Mouse (Mus musculus): Measurements from ENCODE around the gene Slc29a4.

The Slc29a4 gene

GRCm38 (mm10) chr5:142692248-142692647, at the start of gene Slc29a4:
Slc29a4 (plus strand) TSS chr5:142692512.
- no peak for DNase-seq (ENCODE audit: low spot score in 2 of 2)

- DNase-seq (ENCODE audit: low spot score in 2 of 2) = no peak
These were observed 44.1 kb upstream of the Slc29a4 start for GRCm38 (mm10) chr5:142648162-142648561.

GRCm38 (mm10) chr5:142649460-142650050, 42.8 kb upstream of the Slc29a4 start:
- DNase-seq (ENCODE audit: low spot score in 2 of 2) = no peak

GRCm38 (mm10) chr5:142650390-142650789, 41.9 kb upstream of the Slc29a4 start:
- DNase-seq (ENCODE audit: low spot score in 2 of 2) = no peak

- peak; percentile 38 to 66 for DNase-seq (ENCODE audit: low spot score in 2 of 2)
These were observed 41.4 kb upstream of the Slc29a4 start for GRCm38 (mm10) chr5:142650794-142651497.

- no peak for DNase-seq (ENCODE audit: low spot score in 2 of 2)
These were observed 40.0 kb upstream of the Slc29a4 start for GRCm38 (mm10) chr5:142652266-142652665.

GRCm38 (mm10) chr5:142660656-142661434, 31.5 kb upstream of the Slc29a4 start:
- no peak for DNase-seq (ENCODE audit: low spot score in 2 of 2)

- no peak for DNase-seq (ENCODE audit: low spot score in 2 of 2)
These were observed 24.4 kb upstream of the Slc29a4 start for GRCm38 (mm10) chr5:142667921-142668320.

GRCm38 (mm10) chr5:142668556-142669263, 23.6 kb upstream of the Slc29a4 start:
- no peak for DNase-seq (ENCODE audit: low spot score in 2 of 2)

- DNase-seq (ENCODE audit: low spot score in 2 of 2) = no peak
These were observed 22.6 kb upstream of the Slc29a4 start for GRCm38 (mm10) chr5:142669726-142670125.

GRCm38 (mm10) chr5:142673082-142673481, 19.2 kb upstream of the Slc29a4 start:
- no peak for DNase-seq (ENCODE audit: low spot score in 2 of 2)

- no peak for DNase-seq (ENCODE audit: low spot score in 2 of 2)
These were observed 14.2 kb upstream of the Slc29a4 start for GRCm38 (mm10) chr5:142678141-142678571.

- DNase-seq (ENCODE audit: low spot score in 2 of 2) = no peak
These were observed 13.2 kb upstream of the Slc29a4 start for GRCm38 (mm10) chr5:142679065-142679464.

GRCm38 (mm10) chr5:142681911-142682310, 10.4 kb upstream of the Slc29a4 start:
- DNase-seq (ENCODE audit: low spot score in 2 of 2) = no peak

GRCm38 (mm10) chr5:142682529-142682928, 9.8 kb upstream of the Slc29a4 start:
- DNase-seq (ENCODE audit: low spot score in 2 of 2) = no peak

GRCm38 (mm10) chr5:142688866-142689265, 3.4 kb upstream of the Slc29a4 start:
- DNase-seq (ENCODE audit: low spot score in 2 of 2) = no peak

GRCm38 (mm10) chr5:142690343-142690742, 2.0 kb upstream of the Slc29a4 start:
- no peak for DNase-seq (ENCODE audit: low spot score in 2 of 2)

GRCm38 (mm10) chr5:142692971-142693737, 842 bp downstream of the Slc29a4 start:
- DNase-seq (ENCODE audit: low spot score in 2 of 2) = no peak

GRCm38 (mm10) chr5:142693738-142694430, 1.6 kb downstream of the Slc29a4 start:
- DNase-seq (ENCODE audit: low spot score in 2 of 2) = no peak

- peak; percentile 17 to 25 for DNase-seq (ENCODE audit: low spot score in 2 of 2)
These were observed 2.5 kb downstream of the Slc29a4 start for GRCm38 (mm10) chr5:142694627-142695340.

Data from spleen, postnatal 36 days (tissue).